Mouse (Mus musculus): ENCODE results near the gene Bahcc1. TPM values are rescaled to one million over a fixed set of nuclear protein-coding genes. Genes with fewer than 3 reads are reported as not detected.
A peak's percentile ranks its signal among the peaks of the same experiment; 100 is the strongest.

Bahcc1 gene
- polyA plus RNA-seq, 1 experiment from 2014 or later, result 16.8 TPM

DNA sequence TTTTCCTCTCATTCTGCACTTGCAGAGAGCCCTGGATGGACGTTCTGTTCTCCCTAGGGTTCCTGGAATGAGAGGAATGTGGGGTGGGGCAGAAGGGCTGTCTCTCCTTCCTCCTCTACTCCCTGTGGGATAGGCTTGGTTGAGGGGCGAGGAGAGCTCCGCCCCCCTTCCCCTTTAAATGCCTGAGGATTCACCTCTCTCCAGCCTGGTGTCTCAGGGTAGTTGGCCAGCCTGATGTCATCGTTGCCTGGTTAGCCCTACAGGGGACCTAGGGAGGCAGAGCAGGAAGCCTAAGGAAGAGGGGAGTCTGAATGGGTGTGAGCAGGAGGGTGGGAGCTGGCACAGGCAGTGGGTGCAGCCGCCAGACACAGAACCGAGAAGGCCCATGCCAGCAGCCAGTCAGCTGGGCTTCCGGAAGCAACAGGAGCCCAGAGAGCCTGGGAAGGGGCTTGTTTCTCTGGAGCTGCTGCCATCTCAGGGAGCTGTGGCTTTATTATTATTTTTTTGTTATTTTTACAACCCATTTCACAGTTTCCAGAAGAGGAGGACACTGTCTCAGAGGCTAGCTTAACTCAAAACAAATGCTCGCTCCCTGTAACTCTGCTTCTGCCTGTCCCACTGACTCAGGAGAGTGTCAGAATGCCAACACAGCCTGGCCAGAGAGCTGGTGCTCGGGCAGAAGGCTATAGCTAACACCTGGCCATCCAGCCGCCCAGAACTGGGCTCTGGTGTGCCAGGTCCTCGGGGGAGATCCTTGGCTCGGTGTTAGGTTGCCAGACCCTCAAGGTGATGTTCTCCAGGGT, 20.3 kb downstream of the Bahcc1 start:
- H3K9ac ChIP-seq, result no peak overlapping the region
- no peaks in the 10 kb centered on the region for H3K27me3 ChIP-seq
- WGBS, result 41% methylated on average over 12 of the region's 12 CpGs
- no peaks in the 10 kb centered on the region for H3K9me3 ChIP-seq
- peak overlapping the region; percentile 69 for H3K27ac ChIP-seq
- no peak overlapping the region for H3K4me3 ChIP-seq
- no peak for ATAC-seq (ENCODE audit: insufficient number of reproducible peaks, insufficient read depth, low FRiP score, low TSS enrichment)
- H3K4me2 ChIP-seq (replicated peaks), result 0 out of 2 replicates have a peak overlapping the region, but pooled peaks have one; percentile 7
- no peaks in the 10 kb centered on the region for H3K36me3 ChIP-seq
- H3K4me1 ChIP-seq, result peaks cover 95% of the 10 kb centered on the region

DNA sequence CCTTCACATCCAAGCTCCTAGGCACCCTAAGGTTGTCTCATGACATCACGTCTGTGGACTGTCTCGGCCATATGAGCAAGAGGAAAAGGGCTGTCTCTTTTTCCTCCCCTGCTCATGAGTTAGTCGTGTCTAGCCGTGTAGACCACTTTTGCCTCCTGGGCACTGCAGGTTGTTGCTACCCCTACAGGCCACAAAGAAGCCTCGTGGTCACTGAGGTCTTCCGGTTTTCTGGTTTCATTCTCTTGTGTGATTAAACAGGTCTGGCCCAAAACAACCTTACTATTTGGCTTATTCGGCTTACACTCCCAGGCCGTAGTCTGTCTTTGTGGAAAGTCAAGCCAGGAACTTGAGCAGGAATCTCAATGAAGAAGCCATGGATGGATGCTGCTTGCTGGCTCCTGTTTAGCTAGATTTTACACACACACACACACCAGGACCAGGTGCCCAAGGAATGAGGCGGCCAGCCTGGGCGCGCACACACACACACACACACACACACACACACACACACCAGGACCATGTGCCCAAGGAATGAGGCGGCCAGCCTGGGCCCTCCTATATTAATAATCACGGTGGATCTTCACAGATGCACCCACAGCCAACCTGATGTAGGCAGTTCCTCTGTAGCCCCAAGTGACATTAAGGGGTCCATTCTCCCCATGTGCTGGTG, 21.0 kb downstream of the Bahcc1 start:
- Histone ChIP-seq H3K9ac (0 out of 2 replicates have a peak overlapping the region, but pooled peaks have one; percentile 17), H3K4me1 (peaks cover 95% of the 10 kb centered on the region), H3K9me3 (no peaks in the 10 kb centered on the region), H3K4me2 (replicated peaks) (no peak overlapping the region), H3K4me3 (no peak overlapping the region), H3K36me3 (no peaks in the 10 kb centered on the region), H3K27ac (no peak overlapping the region; the same call in 1 of the 2 replicates), H3K27me3 (no peaks in the 10 kb centered on the region)
- whole genome bisulfite sequencing, result 85% methylated on average over 13 of the region's 13 CpGs
- ATAC-seq (ENCODE audit: insufficient number of reproducible peaks, insufficient read depth, low FRiP score, low TSS enrichment), result no peak

DNA sequence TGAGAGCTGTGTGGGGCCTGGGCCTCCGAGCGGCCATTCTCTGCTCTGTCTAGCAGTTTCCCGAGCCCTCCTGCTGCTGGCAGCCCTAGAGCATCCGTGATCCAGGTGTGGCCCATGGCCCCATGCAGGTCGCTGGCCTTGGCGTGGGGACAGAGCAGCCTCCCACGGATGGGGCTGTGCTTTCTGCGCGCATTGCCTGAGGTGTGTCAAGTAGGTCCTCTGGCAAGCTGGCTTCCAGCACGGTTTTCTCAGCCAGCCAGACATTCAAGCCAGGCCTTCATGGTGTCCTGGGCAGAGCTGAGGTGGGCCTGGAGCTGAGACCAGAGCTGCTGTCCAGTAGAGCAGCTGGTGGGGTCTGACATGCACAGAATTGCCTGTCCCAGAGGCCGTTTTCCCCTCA, 21.7 kb downstream of the Bahcc1 start:
- Histone ChIP-seq H3K27ac (peak overlapping the region; percentile 50; the same call in 1 of the 2 replicates), H3K9ac (0 out of 2 replicates have a peak overlapping the region, but pooled peaks have one; percentile 17), H3K4me1 (peaks cover 95% of the 10 kb centered on the region), H3K4me2 (replicated peaks) (no peak overlapping the region), H3K9me3 (no peaks in the 10 kb centered on the region), H3K36me3 (no peaks in the 10 kb centered on the region; the same call in 1 of the 2 replicates), H3K27me3 (no peaks in the 10 kb centered on the region), H3K4me3 (no peak overlapping the region)
- WGBS, result 59% methylated on average over 11 of the region's 11 CpGs
- no peak for ATAC-seq (ENCODE audit: insufficient number of reproducible peaks, insufficient read depth, low FRiP score, low TSS enrichment)

DNA sequence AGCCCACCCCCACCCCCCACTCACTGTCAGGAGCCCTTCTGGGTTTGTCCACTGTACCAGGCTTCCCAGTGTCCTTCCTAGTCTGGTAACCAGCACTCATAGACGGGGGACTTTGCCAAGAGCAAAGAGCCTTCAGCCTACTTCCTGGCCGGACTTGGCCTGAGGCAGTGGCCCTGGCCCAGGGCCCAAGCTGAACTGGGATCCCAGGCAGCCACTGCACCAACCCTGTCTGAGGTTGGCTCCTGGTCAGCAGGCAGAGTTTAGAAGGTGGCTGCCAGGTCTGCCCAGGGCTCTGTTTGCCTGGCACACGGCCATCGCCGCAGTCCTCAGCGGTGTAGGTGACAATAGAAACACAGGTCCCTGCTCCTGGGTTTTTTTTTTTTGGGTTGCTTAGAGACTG, 22.3 kb downstream of the Bahcc1 start:
- peaks cover 4% of the 10 kb centered on the region; the same call in 1 of the 2 replicates for H3K36me3 ChIP-seq
- no peaks in the 10 kb centered on the region for H3K27me3 ChIP-seq
- peaks cover 99% of the 10 kb centered on the region for H3K4me1 ChIP-seq
- H3K9me3 ChIP-seq, result no peaks in the 10 kb centered on the region
- ATAC-seq (ENCODE audit: insufficient number of reproducible peaks, insufficient read depth, low FRiP score, low TSS enrichment), result no peak
- H3K9ac ChIP-seq, result no peak overlapping the region
- H3K4me2 ChIP-seq (replicated peaks), result no peak overlapping the region
- no peak overlapping the region for H3K27ac ChIP-seq
- WGBS, result 80% methylated on average over 6 of the region's 6 CpGs
- no peak overlapping the region for H3K4me3 ChIP-seq

DNA sequence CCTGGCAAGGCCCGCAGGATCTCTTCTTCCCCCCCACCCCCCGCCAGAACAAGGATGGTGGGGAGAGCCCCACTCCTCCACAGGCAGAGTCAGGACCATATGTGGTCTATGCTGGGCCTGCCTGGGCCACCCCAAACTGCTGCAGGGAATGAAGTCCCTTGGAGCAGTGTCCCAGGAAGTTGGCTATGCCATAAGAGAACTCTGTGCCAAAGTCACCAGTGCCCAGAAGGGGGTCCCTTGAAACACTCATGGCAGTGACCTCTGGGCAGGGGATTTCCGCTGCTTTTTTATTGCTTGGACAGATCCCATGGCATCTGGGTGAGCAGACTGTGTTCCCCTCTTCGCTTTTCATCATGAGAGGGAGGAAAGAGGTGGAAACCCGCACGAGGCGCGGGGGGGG, 22.8 kb downstream of the Bahcc1 start:
- H3K9ac ChIP-seq, result no peak overlapping the region
- H3K9me3 ChIP-seq, result no peaks in the 10 kb centered on the region
- 77% methylated on average over 5 of the region's 8 CpGs for WGBS
- H3K4me3 ChIP-seq, result no peak overlapping the region
- no peak overlapping the region for H3K4me2 ChIP-seq (replicated peaks)
- no peaks in the 10 kb centered on the region for H3K27me3 ChIP-seq
- peaks cover 99% of the 10 kb centered on the region for H3K4me1 ChIP-seq
- H3K27ac ChIP-seq, result no peak overlapping the region
- no peak for ATAC-seq (ENCODE audit: insufficient number of reproducible peaks, insufficient read depth, low FRiP score, low TSS enrichment)
- peaks cover 4% of the 10 kb centered on the region; the same call in 1 of the 2 replicates for H3K36me3 ChIP-seq

DNA sequence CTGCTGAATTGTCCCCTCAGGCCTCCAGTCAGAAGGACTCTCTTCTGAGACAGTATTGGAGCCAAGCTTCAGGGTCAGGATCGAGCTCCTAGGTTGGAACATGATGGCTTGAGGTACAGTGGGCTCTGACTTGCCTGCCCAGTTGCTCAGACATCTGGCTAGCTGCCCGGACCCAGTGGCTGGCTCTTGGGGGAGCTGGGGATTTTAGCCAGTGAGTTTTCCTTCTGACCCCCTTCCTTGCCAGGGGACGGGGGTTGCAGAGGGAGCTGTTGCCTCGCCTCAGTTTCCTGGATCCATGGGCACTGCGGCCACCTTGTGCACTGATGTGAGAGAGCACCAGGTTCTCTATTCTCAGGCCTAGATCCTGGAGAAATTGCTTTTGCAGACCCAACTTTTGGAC, 23.4 kb downstream of the Bahcc1 start:
- no peak overlapping the region for H3K4me2 ChIP-seq (replicated peaks)
- no peaks in the 10 kb centered on the region for H3K27me3 ChIP-seq
- H3K27ac ChIP-seq, result no peak overlapping the region
- H3K36me3 ChIP-seq, result peaks cover 4% of the 10 kb centered on the region; the same call in 1 of the 2 replicates
- no peak for ATAC-seq (ENCODE audit: insufficient number of reproducible peaks, insufficient read depth, low FRiP score, low TSS enrichment)
- H3K9ac ChIP-seq, result no peak overlapping the region
- peaks cover 99% of the 10 kb centered on the region for H3K4me1 ChIP-seq
- no peaks in the 10 kb centered on the region for H3K9me3 ChIP-seq
- 69% methylated on average over 5 of the region's 5 CpGs for WGBS
- no peak overlapping the region for H3K4me3 ChIP-seq

DNA sequence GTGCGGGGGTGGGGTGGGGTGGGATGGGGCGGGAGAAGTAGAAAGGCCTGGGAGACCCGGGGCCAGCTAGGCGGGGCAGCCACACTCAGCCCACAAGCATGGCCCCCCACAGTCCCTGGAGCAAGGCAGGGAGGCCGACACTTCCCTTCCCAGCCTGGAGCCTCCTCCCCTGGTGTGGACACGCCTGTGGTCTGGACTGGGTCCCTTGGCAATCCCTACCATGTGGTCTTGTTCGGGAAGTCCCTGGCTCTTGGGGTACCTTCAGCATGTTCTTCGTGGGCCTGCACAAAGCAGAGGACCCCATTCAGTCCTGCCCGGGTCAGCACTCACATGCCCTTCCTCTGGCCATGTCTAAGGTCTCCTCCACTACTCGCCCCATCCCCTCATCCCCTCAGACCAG, 23.8 kb downstream of the Bahcc1 start:
- H3K4me3 ChIP-seq, result no peak overlapping the region
- H3K27ac ChIP-seq, result no peak overlapping the region
- H3K4me1 ChIP-seq, result peaks cover 99% of the 10 kb centered on the region
- H3K27me3 ChIP-seq, result no peaks in the 10 kb centered on the region
- ATAC-seq (ENCODE audit: insufficient number of reproducible peaks, insufficient read depth, low FRiP score, low TSS enrichment), result no peak
- H3K36me3 ChIP-seq, result peaks cover 4% of the 10 kb centered on the region; the same call in 1 of the 2 replicates
- H3K4me2 ChIP-seq (replicated peaks), result no peak overlapping the region
- no peak overlapping the region for H3K9ac ChIP-seq
- 64% methylated on average over 10 of the region's 10 CpGs for WGBS
- H3K9me3 ChIP-seq, result no peaks in the 10 kb centered on the region

DNA sequence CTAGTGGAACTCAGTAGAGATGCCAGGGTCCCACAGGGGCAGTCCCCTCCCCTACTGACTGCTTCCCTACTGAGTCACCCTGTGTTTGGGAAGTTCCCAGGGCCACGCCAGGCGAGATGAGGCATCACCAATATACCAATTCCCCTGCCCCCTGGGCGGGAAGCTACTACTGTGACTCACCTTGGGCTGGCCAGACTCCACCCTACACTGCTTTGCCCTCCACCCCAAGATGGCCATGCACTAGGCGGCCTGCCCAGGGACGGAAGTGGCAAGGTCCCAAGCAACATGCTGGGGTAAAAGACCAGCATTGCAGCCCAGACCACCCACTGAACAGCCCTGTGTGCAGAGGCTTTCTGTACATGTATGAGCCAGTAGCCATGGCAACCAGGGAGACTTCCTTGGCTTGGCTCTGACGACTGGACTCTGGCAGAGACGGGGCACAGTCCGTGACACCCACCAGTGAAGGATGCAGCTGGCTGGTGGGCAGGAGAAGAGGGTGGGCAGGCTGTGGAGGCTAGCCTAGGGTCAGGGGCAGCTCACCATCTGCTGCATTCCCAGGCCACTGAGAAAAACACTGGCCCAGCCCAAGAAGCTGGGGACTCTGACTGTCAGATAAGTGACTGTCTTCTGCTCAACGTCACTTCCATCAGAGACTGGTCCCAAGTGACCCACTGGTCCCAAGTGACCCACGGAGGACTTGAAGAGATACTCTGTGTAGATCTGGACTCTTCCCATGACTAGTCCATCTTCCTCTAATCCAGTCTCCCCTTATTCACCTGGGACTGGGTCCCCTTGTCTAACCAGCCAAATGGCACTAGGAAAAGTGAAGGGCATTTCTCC, 24.5 kb downstream of the Bahcc1 start:
- ATAC-seq (ENCODE audit: insufficient number of reproducible peaks, insufficient read depth, low FRiP score, low TSS enrichment), result no peak
- Histone ChIP-seq H3K9ac (no peak overlapping the region), H3K27ac (no peak overlapping the region), H3K4me1 (peaks cover 99% of the 10 kb centered on the region), H3K4me3 (no peak overlapping the region), H3K27me3 (no peaks in the 10 kb centered on the region), H3K4me2 (replicated peaks) (no peak overlapping the region), H3K36me3 (peaks cover 4% of the 10 kb centered on the region; the same call in 1 of the 2 replicates), H3K9me3 (no peaks in the 10 kb centered on the region)
- WGBS, result 84% methylated on average over 10 of the region's 10 CpGs

GRCm38 (mm10) chr11:120257911-120258310, 25.2 kb downstream of the Bahcc1 start:
- Histone ChIP-seq H3K9ac (no peak overlapping the region), H3K27ac (no peak overlapping the region)
- no peak for ATAC-seq (ENCODE audit: insufficient number of reproducible peaks, insufficient read depth, low FRiP score, low TSS enrichment)

GRCm38 (mm10) chr11:120258896-120259689, 26.3 kb downstream of the Bahcc1 start:
- H3K9me3 ChIP-seq, result no peaks in the 10 kb centered on the region
- peak overlapping the region; percentile 69; the same call in 1 of the 2 replicates for H3K27ac ChIP-seq
- no peak overlapping the region for H3K4me3 ChIP-seq
- no peak for ATAC-seq (ENCODE audit: insufficient number of reproducible peaks, insufficient read depth, low FRiP score, low TSS enrichment)
- H3K9ac ChIP-seq, result no peak overlapping the region
- peaks cover 98% of the 10 kb centered on the region for H3K4me1 ChIP-seq
- peaks cover 7% of the 10 kb centered on the region; the same call in 1 of the 2 replicates for H3K36me3 ChIP-seq
- WGBS, result 31% methylated on average over 12 of the region's 12 CpGs
- peak overlapping the region; percentile 22; the same call in 1 of the 2 replicates for H3K4me2 ChIP-seq (replicated peaks)
- no peaks in the 10 kb centered on the region for H3K27me3 ChIP-seq

More at GRCm38 (mm10) chr11:120257911-120258310, 25.2 kb downstream of the Bahcc1 start:
- no peaks in the 10 kb centered on the region for H3K27me3 ChIP-seq
- H3K4me2 ChIP-seq (replicated peaks), result no peak overlapping the region
- H3K36me3 ChIP-seq, result peaks cover 4% of the 10 kb centered on the region; the same call in 1 of the 2 replicates
- H3K4me3 ChIP-seq, result no peak overlapping the region
- H3K9me3 ChIP-seq, result no peaks in the 10 kb centered on the region
- H3K4me1 ChIP-seq, result peaks cover 98% of the 10 kb centered on the region
- 93% methylated on average over 13 of the region's 13 CpGs for WGBS
